Mouse (Mus musculus): ENCODE results near the gene Btbd35f10. TPM values are rescaled to one million over a fixed set of nuclear protein-coding genes. Genes with fewer than 3 reads are reported as not detected.
"Not testable (repeated sequence)": the region's sequence is repeated elsewhere in the genome, so short reads cannot be mapped to it uniquely, and the experiment has no call there.

Gene Btbd35f10
- polyA plus RNA-seq (2012; rRNA removed), result not detected in 2 replicates

DNA sequence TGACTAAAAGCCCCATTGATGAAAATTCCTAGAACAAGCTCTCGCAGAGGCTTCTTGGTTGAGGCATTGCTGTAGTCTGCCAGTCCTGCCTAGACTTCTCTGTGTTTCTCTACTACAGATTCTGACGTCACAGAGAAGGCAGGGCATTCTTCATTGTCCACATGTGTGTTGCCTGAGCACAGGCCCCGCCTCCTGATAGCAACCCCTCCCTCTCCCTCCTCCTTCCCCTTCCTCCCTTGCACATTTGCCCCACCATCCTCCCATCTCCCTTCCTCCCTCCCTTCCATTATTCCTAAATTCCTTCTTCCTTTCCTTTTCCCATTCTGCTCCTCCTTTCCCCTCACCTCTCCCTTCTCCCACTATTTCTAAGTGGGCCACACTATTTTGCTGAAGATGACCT is at the start of gene Btbd35f10:
Gene Btbd35f10, minus strand, starts transcription at position 101 of the 400 bp plus-strand sequence.
- not testable (repeated sequence) for H3K4me1 ChIP-seq (ENCODE audit: control insufficient read depth, insufficient read depth, low read length); H3K4me3 ChIP-seq (replicated peaks; ENCODE audit: insufficient read depth, low read depth, low read length); H3K27ac ChIP-seq (ENCODE audit: insufficient read depth, low read length); DNase-seq; H3K27me3 ChIP-seq (ENCODE audit: control insufficient read depth, insufficient read depth, low read length)
- WGBS, result no CpG with 5 or more reads among the region's 3 CpGs

Other genes starting within 250 kb of the Btbd35f10 start
- not detected in 2 replicates for gene Btbd35f18, start 52.7 kb downstream of the Btbd35f10 start, polyA plus RNA-seq (2012; rRNA removed)
- not detected in 2 replicates for gene Btbd35f16, start 204.1 kb upstream of the Btbd35f10 start, polyA plus RNA-seq (2012; rRNA removed)